23 mouse cellular contexts compared by ENCODE assay signal in the genomic region with DNA sequence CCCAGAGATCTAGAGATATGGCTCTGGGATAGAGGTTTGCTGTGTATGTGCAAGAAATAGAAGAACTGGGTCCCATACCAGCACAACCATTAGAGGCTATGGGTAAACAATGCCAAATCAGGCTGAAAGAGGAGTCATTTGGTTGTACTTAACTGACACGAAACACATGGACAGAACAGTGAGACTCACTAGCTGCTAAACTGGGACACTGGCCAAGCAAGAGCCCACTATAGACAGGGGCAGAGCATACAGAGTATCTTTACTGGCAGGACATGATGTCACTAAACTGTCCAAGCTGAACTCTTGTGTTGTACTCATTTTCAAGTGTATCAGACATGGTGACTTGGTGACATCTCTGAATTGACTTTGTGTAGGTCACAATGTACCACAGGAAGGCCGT.
"Had no signal": no experiment of that assay in that cellular context is flagged by ENCODE, and none has a peak within 500 bp of the region (broad histone marks: within the 10 kb centered on the region; RNA-seq: fewer than 3 reads in every experiment).

No protein-coding gene starts in this region.

- H3K9ac ChIP-seq: limb, embryonic 13.5 days; liver, embryonic 12.5 days; liver, embryonic 15.5 days; midbrain, embryonic 12.5 days; midbrain, embryonic 15.5 days; neural tube, embryonic 12.5 days; neural tube, embryonic 15.5 days; stomach, embryonic 15.5 days had no signal

- H3K4me3 ChIP-seq: layer of hippocampus, adult 2 months; limb, embryonic 10.5 days; limb, embryonic 13.5 days; liver, embryonic 12.5 days; liver, embryonic 15.5 days; midbrain, embryonic 12.5 days; midbrain, embryonic 15.5 days; neural tube, embryonic 12.5 days; neural tube, embryonic 15.5 days; stomach, embryonic 15.5 days had no signal

- H3K36me3 ChIP-seq: limb, embryonic 10.5 days; limb, embryonic 13.5 days; liver, embryonic 12.5 days; liver, embryonic 15.5 days; midbrain, embryonic 12.5 days; midbrain, embryonic 15.5 days; neural tube, embryonic 12.5 days; neural tube, embryonic 15.5 days; stomach, embryonic 15.5 days had no signal

- H3K4me2 ChIP-seq: limb, embryonic 13.5 days; liver, embryonic 12.5 days; liver, embryonic 15.5 days; midbrain, embryonic 12.5 days; midbrain, embryonic 15.5 days; neural tube, embryonic 12.5 days; neural tube, embryonic 15.5 days; stomach, embryonic 15.5 days had no signal

- H3K27ac ChIP-seq: kidney, postnatal 0 days; layer of hippocampus, adult 2 months; limb, embryonic 10.5 days; limb, embryonic 13.5 days; liver, embryonic 12.5 days; liver, embryonic 15.5 days; macrophage; midbrain, embryonic 12.5 days; midbrain, embryonic 15.5 days; neural tube, embryonic 12.5 days; neural tube, embryonic 15.5 days; stomach, embryonic 15.5 days had no signal

- H3K9me3 ChIP-seq: limb, embryonic 10.5 days; limb, embryonic 13.5 days; liver, embryonic 12.5 days; liver, embryonic 15.5 days; midbrain, embryonic 12.5 days; midbrain, embryonic 15.5 days; neural tube, embryonic 12.5 days; neural tube, embryonic 15.5 days; stomach, embryonic 15.5 days had no signal

- DNase-seq: kidney, adult 2 months; kidney, postnatal 25 days; layer of hippocampus, adult 9-11 months; liver; right cerebral cortex, adult 18-20 months; right cerebral cortex, postnatal 14 days; right cerebral cortex, postnatal 4 days; thymus, adult 2 months; thymus, postnatal 14 days; thymus, postnatal 4 days had no signal

- H3K27me3 ChIP-seq: liver, embryonic 12.5 days; liver, embryonic 15.5 days; midbrain, embryonic 12.5 days; midbrain, embryonic 15.5 days; neural tube, embryonic 12.5 days; stomach, embryonic 15.5 days had no signal

- ATAC-seq: intestine, postnatal 0 days; liver, embryonic 12.5 days; midbrain, embryonic 15.5 days had no signal

- H3K4me1 ChIP-seq: limb, embryonic 10.5 days; limb, embryonic 13.5 days; liver, embryonic 12.5 days; liver, embryonic 15.5 days; midbrain, embryonic 12.5 days; midbrain, embryonic 15.5 days; neural tube, embryonic 12.5 days; neural tube, embryonic 15.5 days; stomach, embryonic 15.5 days had no signal
